Mouse (Mus musculus) hindbrain, embryonic 10.5 days (tissue): ENCODE measurements around the gene Ubap2l. TPM values are rescaled to one million over a fixed set of nuclear protein-coding genes. Genes with fewer than 3 reads are reported as not detected.

Experiments
- DNase-seq: peaks from one replicate; pipeline ENCODE4 v3.0.0-alpha.2; 2017; ENCODE audit warnings: low spot score
- H3K27ac ChIP-seq: fragments of 300-500 bp; sonication (generic); 2 replicates; pipeline ENCODE4 v1.5.1; 2016; ENCODE audit warnings: mild to moderate bottlenecking, moderate library complexity
- H3K27me3 ChIP-seq: fragments of 300-500 bp; sonication (generic); 2 replicates; pipeline ENCODE4 v1.6.1; 2016; ENCODE audit warnings: mild to moderate bottlenecking; ENCODE audit not compliant: poor library complexity, insufficient read depth, severe bottlenecking
- H3K36me3 ChIP-seq: fragments of 300-500 bp; sonication (generic); 2 replicates; pipeline ENCODE4 v1.6.1; 2016; ENCODE audit warnings: mild to moderate bottlenecking, moderate library complexity
- H3K4me1 ChIP-seq: fragments of 300-500 bp; sonication (generic); replicated peaks from 2 replicates; pipeline ENCODE4 v1.6.1; 2016; ENCODE audit warnings: mild to moderate bottlenecking
- H3K4me3 ChIP-seq: fragments of 300-500 bp; sonication (generic); 2 replicates; pipeline ENCODE4 v1.5.1; 2016; ENCODE audit warnings: mild to moderate bottlenecking, moderate library complexity
- H3K9me3 ChIP-seq: fragments of 300-500 bp; sonication (generic); 2 replicates; pipeline ENCODE4 v1.6.1; 2016; ENCODE audit warnings: mild to moderate bottlenecking, moderate library complexity
- WGBS: fragments of 180-500 bp; shearing (Covaris S2); methylation state at CpG from one replicate; pipeline ENCODE4 v1.1.7; 2016; 5-methylcytosine and 5-hydroxymethylcytosine counted together
- polyA plus RNA-seq: library from polyadenylated mRNA; unstranded; fragments of >200 nt; fragmentation: Nextera tagmentation; extraction: Ambion mirVana; gene quantifications from 2 replicates; pipeline ENCODE4 v1.2.1, GENCODE M21; 2016

The Ubap2l gene
- polyA plus RNA-seq, 1 experiment from 2014 or later = 208 TPM

DNA sequence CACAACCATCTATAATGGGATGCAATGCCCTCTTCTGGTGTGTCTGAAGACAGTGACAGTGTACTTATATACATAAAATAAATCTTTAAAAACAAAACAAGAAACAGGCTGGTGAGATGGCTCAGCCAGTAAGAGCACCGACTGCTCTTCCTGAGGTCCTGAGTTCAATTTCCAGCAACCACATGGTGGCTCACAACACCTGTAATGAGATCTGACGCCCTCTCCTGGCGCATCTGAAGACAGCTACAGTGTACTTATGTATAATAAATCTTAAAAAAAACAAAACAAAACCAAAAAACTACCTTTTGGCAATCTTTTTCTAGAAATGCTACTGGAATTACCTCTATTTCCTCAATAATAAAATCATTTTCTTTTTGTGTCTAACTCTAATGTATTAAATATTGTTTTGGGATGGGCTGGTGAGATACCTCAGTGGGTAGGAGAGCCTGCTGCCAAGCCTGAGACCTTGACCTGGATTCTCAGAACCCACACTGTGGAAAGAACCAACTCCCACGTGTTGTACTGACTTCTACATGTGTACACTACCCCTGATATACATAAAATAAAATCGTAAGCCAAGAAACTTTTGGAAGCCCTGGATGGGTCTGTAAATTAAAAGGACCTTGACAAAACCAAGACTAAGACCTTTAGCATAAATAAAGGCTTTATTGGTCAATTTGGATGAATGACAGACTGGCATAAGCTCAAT is 57.5 kb downstream of the Ubap2l start:
- H3K9me3 ChIP-seq = no peaks in the 10 kb centered on the region
- no peaks in the 10 kb centered on the region for H3K27me3 ChIP-seq
- no peak overlapping the region for H3K4me3 ChIP-seq
- WGBS = 91% methylated on average over 5 of the region's 5 CpGs
- H3K27ac ChIP-seq = no peak overlapping the region
- no peak for DNase-seq
- peaks cover 21% of the 10 kb centered on the region for H3K4me1 ChIP-seq
- H3K36me3 ChIP-seq = peaks cover 47% of the 10 kb centered on the region

- WGBS = 94% methylated on average over 4 of the region's 4 CpGs
Observed at GRCm38 (mm10) chr3:89987822-89988221, 64.6 kb downstream of the Ubap2l start.

GRCm38 (mm10) chr3:89987211-89987610 is 65.2 kb downstream of the Ubap2l start:
- H3K9me3 ChIP-seq = no peaks in the 10 kb centered on the region
- 67% methylated on average over 3 of the region's 3 CpGs for WGBS
- no peaks in the 10 kb centered on the region for H3K27me3 ChIP-seq
- H3K27ac ChIP-seq = no peak overlapping the region
- H3K4me3 ChIP-seq = no peak overlapping the region
- H3K36me3 ChIP-seq = 0 out of 2 replicates have a peak, but pooled peaks cover 3% of the 10 kb centered on the region
- no peaks in the 10 kb centered on the region for H3K4me1 ChIP-seq
- no peak for DNase-seq

More at GRCm38 (mm10) chr3:89987822-89988221, 64.6 kb downstream of the Ubap2l start:
- H3K27ac ChIP-seq = no peak overlapping the region
- H3K9me3 ChIP-seq = no peaks in the 10 kb centered on the region
- no peaks in the 10 kb centered on the region for H3K27me3 ChIP-seq
- H3K4me3 ChIP-seq = no peak overlapping the region
- H3K4me1 ChIP-seq = no peaks in the 10 kb centered on the region
- no peak for DNase-seq
- peaks cover 7% of the 10 kb centered on the region; the same call in 1 of the 2 replicates for H3K36me3 ChIP-seq

DNA sequence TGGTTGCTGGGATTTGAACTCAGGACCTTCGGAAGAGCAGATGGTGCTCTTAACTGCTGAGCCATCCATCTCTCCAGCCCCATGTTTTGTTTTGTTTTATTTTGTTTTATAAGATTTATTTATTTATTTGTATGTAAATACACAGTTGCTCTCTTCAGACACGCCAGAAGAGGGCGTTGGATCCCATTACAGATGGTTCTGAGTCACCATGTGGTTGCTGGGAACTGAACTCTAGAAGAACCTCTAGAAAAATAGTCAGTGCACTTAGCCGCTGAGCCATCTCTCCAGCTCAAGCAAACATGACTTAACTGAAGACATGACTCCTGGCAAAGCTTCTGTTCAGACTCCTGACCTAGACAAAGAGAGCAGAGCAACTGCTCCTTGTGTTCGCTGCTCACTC is 70.0 kb downstream of the Ubap2l start:
- Histone ChIP-seq H3K27me3 (no peaks in the 10 kb centered on the region), H3K4me1 (no peaks in the 10 kb centered on the region), H3K9me3 (no peaks in the 10 kb centered on the region), H3K4me3 (no peak overlapping the region), H3K36me3 (no peaks in the 10 kb centered on the region), H3K27ac (no peak overlapping the region)
- no peak for DNase-seq
- WGBS = 78% methylated on average over 5 of the region's 5 CpGs

- no peak overlapping the region for H3K4me3 ChIP-seq
- DNase-seq = no peak
- no peak overlapping the region for H3K27ac ChIP-seq
- no peaks in the 10 kb centered on the region for H3K36me3 ChIP-seq
- no peaks in the 10 kb centered on the region for H3K4me1 ChIP-seq
- H3K9me3 ChIP-seq = no peaks in the 10 kb centered on the region
- no peaks in the 10 kb centered on the region for H3K27me3 ChIP-seq
Observed at GRCm38 (mm10) chr3:89976859-89977258, 75.6 kb downstream of the Ubap2l start.

- no peaks in the 10 kb centered on the region for H3K27me3 ChIP-seq
- H3K4me3 ChIP-seq = no peak overlapping the region
- H3K27ac ChIP-seq = no peak overlapping the region
- H3K36me3 ChIP-seq = peaks cover 21% of the 10 kb centered on the region
- WGBS = 76% methylated on average over 7 of the region's 7 CpGs
- no peaks in the 10 kb centered on the region for H3K9me3 ChIP-seq
- DNase-seq = no peak
- H3K4me1 ChIP-seq = peaks cover 21% of the 10 kb centered on the region
Observed at GRCm38 (mm10) chr3:89968509-89968908, 83.9 kb downstream of the Ubap2l start.

GRCm38 (mm10) chr3:89966946-89967345 is 85.5 kb downstream of the Ubap2l start:
- Histone ChIP-seq H3K27ac (no peak overlapping the region), H3K9me3 (no peaks in the 10 kb centered on the region), H3K4me3 (no peak overlapping the region), H3K4me1 (peaks cover 33% of the 10 kb centered on the region), H3K27me3 (no peaks in the 10 kb centered on the region), H3K36me3 (peaks cover 21% of the 10 kb centered on the region)
- 74% methylated on average over 4 of the region's 4 CpGs for WGBS
- no peak for DNase-seq

GRCm38 (mm10) chr3:89965972-89966371 is 86.5 kb downstream of the Ubap2l start:
- Histone ChIP-seq H3K9me3 (no peaks in the 10 kb centered on the region), H3K4me3 (no peak overlapping the region)
- 89% methylated on average over 5 of the region's 5 CpGs for WGBS

DNA sequence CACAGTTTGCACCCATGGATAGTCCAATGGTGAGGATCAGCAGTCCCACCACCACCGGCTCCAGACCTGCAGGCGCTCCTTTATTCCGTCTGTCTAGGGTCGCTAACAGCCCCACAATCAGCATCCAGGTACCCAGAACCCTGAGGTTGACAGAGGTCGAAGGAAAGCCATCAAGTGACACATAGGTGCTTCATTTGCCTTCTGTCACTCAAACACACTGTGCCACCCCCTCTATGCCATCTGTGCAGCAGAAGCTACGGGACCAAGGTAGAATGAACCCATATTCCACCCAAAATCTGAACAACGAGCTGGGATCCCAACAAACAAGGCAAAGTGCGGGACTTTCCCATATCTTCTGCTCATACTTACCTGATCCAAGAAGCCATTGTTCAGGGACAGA is 86.9 kb downstream of the Ubap2l start:
- Histone ChIP-seq H3K27ac (no peak overlapping the region), H3K36me3 (peaks cover 21% of the 10 kb centered on the region), H3K27me3 (no peaks in the 10 kb centered on the region), H3K9me3 (no peaks in the 10 kb centered on the region), H3K4me3 (no peak overlapping the region), H3K4me1 (peaks cover 47% of the 10 kb centered on the region)
- no peak for DNase-seq
- WGBS = 95% methylated on average over 8 of the region's 8 CpGs

More at GRCm38 (mm10) chr3:89965972-89966371, 86.5 kb downstream of the Ubap2l start:
- Histone ChIP-seq H3K27me3 (no peaks in the 10 kb centered on the region), H3K36me3 (peaks cover 21% of the 10 kb centered on the region), H3K4me1 (peaks cover 43% of the 10 kb centered on the region), H3K27ac (no peak overlapping the region)
- DNase-seq = no peak

GRCm38 (mm10) chr3:89963926-89964739 is 88.3 kb downstream of the Ubap2l start:
- Histone ChIP-seq H3K27ac (peak overlapping the region; percentile 97), H3K4me3 (peak overlapping the region; percentile 98), H3K9me3 (no peaks in the 10 kb centered on the region), H3K36me3 (peaks cover 26% of the 10 kb centered on the region), H3K27me3 (no peaks in the 10 kb centered on the region), H3K4me1 (peaks cover 62% of the 10 kb centered on the region)
- WGBS = 40% methylated on average over 22 of the region's 22 CpGs
- peak; percentile 70 for DNase-seq

DNA sequence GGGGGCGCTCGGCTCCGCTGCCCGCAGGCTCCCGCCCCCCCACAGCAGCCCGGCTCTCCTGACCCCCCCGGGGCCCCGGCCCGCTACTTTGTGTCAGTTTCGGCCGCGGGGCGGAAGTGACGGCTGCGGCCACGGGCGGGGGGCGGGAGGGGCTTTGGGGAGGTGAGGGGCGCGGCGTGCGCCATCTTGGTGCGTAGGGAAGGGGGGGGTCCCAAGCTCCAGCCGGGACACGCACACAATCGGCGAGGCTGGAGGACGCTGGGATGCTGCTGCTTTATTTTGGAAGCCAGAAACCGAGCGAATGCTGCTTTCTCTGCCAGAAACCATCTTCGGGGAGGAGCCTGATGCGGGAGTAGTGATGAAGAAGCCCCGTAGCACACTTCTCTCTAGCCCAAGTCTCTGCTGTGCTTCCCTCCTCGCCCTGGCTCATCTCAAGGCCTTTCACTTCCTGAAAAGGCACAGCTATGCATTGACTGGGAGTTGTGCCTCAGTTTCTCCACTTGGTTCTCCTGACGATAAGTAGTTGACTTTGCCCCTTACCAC is 89.1 kb downstream of the Ubap2l start, which contains the start of gene Atp8b2:
TSS of gene Atp8b2 (minus strand) at position 288 of the 543 bp plus-strand sequence.
- Histone ChIP-seq H3K27ac (peak within 1 kb of the TSS; percentile 97), H3K4me1 (peaks cover 66% of the 10 kb centered on the region), H3K9me3 (no peaks in the 10 kb centered on the region), H3K4me3 (peak within 1 kb of the TSS; percentile 98), H3K36me3 (peaks cover 35% of the 10 kb centered on the region), H3K27me3 (no peaks in the 10 kb centered on the region)
- under 1% methylated on average over 31 of the region's 35 CpGs for WGBS
- peak; percentile 84 for DNase-seq

GRCm38 (mm10) chr3:89962751-89963220 is 89.6 kb downstream of the Ubap2l start:
- Histone ChIP-seq H3K27ac (peak overlapping the region; percentile 97), H3K9me3 (no peaks in the 10 kb centered on the region), H3K4me1 (peaks cover 66% of the 10 kb centered on the region), H3K27me3 (no peaks in the 10 kb centered on the region), H3K4me3 (peak overlapping the region; percentile 98), H3K36me3 (peaks cover 40% of the 10 kb centered on the region)
- under 1% methylated on average over 30 of the region's 30 CpGs for WGBS
- no peak for DNase-seq
